Mouse (Mus musculus): ENCODE results near the gene Oas1e. TPM values are rescaled to one million over a fixed set of nuclear protein-coding genes. Genes with fewer than 3 reads are reported as not detected.
A peak's percentile ranks its signal among the peaks of the same experiment; 100 is the strongest.
"Not testable (repeated sequence)": the region's sequence is repeated elsewhere in the genome, so short reads cannot be mapped to it uniquely, and the experiment has no call there.

Gene Oas1e
- total RNA-seq (2014; rRNA removed): not detected in 2 replicates
- 0.13 and 0.21 TPM in 2 replicates for polyA plus RNA-seq (2015; fragmentation: Nextera tagmentation; extraction: Ambion mirVana)

DNA sequence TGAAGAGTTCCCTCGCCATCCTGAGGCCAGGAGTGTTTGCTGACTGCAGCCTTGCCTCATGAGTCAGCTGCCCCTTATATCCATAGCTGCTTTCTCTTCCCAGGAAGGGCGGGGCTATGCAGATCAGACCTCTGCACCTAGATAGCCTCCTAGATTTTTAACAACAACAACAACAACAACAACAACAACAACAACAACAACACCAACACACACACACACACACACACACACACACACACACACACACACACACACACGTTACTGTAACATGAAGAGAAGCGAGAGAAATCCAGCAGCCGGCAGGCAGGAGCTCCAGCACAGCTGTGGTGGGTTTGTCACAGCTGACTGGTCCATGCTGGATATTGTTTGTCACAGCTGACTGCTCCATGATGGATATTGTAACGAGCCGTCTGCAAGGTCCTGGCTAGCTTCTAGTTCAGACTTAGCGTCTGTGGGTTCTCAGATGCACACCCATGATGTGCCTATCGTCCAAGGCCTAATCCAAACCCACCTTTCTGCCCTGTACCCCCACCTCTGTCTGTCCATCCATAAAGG is at the start of gene Oas1e:
Oas1e (minus strand) TSS at position 51 of the 555 bp plus-strand sequence.
- ATAC-seq; H3K36me3 ChIP-seq (ENCODE audit: insufficient read depth); H3K4me2 ChIP-seq (ENCODE audit: low read depth); H3K27me3 ChIP-seq (ENCODE audit: insufficient read depth, low read length); H3K4me1 ChIP-seq (ENCODE audit: insufficient read depth); H3K27ac ChIP-seq (ENCODE audit: low read depth, low read length); H3K9me3 ChIP-seq (ENCODE audit: low read length); DNase-seq; H3K9ac ChIP-seq; H3K4me3 ChIP-seq (ENCODE audit: low read depth, low read length): not testable (repeated sequence)
- 58% methylated on average over 9 of the region's 9 CpGs for WGBS

DNA sequence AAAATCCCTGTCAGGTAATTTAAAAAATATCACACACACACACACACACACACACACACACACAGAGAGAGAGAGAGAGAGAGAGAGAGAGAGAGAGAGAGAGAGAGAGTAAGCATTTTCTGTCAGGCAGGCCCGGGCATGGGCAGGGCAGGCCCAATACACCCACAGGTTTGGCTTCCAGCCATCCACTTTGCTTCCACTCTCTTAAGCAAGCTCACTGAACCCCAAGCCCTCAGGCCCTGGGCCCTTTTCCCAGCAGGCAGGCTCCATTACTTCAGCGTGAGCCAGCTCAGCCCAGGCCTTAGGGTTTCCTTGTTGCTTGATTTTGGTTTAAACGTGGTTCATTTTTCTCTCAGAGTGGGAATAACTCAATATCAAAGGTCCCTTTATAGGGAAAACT is 49.4 kb upstream of the Oas1e start:
- TF ChIP-seq CTCF (IDR thresholded peaks at IDR 0.05; ENCODE audit: low read depth): no peak
- no peaks in the 10 kb centered on the region for H3K27me3 ChIP-seq (ENCODE audit: insufficient read depth, low read length)
- H3K27ac ChIP-seq (ENCODE audit: low read depth, low read length): no peak overlapping the region
- no peaks in the 10 kb centered on the region for H3K9me3 ChIP-seq (ENCODE audit: low read length)
- 41% methylated on average over 3 of the region's 3 CpGs for WGBS
- no peak overlapping the region for H3K4me3 ChIP-seq (ENCODE audit: low read depth, low read length)
- DNase-seq (peak; percentile 42), ATAC-seq (no peak)
- no peaks in the 10 kb centered on the region for H3K4me1 ChIP-seq (ENCODE audit: insufficient read depth)
- no peak overlapping the region for H3K4me2 ChIP-seq (ENCODE audit: low read depth)
- H3K9ac ChIP-seq: no peak overlapping the region
- no peaks in the 10 kb centered on the region for H3K36me3 ChIP-seq (ENCODE audit: insufficient read depth)

DNA sequence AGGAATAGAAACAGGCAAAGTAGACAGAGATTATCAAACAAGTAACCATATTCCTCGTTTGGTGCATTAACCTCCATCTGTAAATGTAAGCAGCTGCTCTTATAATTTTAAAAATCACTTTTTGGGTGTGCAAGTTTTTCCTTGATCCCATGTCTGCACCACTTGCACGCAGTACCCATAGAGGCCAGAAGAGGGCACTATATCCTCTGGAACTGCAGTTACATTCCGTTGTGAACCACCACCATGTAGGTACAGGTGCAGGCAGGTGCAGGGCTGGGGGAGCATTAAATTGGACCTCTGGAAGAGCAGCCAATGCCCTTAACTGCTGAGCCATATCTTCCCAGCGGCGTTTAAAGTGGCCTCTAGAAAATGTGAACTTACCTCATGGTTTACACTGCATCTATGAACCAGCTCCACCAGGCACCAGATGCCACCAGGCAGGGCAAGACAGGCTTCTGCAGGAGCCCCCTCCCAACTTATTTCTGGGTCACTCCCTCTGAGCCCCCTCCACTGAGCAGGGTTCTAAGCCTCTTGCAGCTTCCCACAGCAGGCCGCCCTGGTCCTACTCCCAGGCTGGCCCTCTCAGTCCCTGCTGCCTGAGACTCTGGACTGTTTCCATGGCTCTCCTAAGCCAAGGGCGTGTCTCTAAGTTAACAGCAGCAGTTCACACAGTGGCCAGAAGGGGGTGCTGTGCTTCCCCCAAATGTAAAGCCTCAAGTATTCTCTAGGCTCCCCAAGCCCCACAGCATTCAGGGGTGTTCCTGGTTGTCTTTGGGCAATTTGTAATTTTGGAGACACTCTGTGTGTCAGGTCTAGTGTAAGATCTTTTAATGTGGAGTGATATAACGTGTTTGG is 41.6 kb upstream of the Oas1e start:
- Histone ChIP-seq H3K4me2 (ENCODE audit: low read depth) (no peak overlapping the region), H3K4me1 (ENCODE audit: insufficient read depth) (no peaks in the 10 kb centered on the region), H3K27ac (ENCODE audit: low read depth, low read length) (no peak overlapping the region), H3K27me3 (ENCODE audit: insufficient read depth, low read length) (no peaks in the 10 kb centered on the region), H3K36me3 (ENCODE audit: insufficient read depth) (no peaks in the 10 kb centered on the region), H3K4me3 (ENCODE audit: low read depth, low read length) (no peak overlapping the region), H3K9me3 (ENCODE audit: low read length) (no peaks in the 10 kb centered on the region), H3K9ac (no peak overlapping the region)
- peak; percentile 57 for DNase-seq
- 7% methylated on average over 8 of the region's 8 CpGs for WGBS
- no peak for ATAC-seq
- peak; percentile 77 for TF ChIP-seq CTCF (IDR thresholded peaks at IDR 0.05; ENCODE audit: low read depth)

DNA sequence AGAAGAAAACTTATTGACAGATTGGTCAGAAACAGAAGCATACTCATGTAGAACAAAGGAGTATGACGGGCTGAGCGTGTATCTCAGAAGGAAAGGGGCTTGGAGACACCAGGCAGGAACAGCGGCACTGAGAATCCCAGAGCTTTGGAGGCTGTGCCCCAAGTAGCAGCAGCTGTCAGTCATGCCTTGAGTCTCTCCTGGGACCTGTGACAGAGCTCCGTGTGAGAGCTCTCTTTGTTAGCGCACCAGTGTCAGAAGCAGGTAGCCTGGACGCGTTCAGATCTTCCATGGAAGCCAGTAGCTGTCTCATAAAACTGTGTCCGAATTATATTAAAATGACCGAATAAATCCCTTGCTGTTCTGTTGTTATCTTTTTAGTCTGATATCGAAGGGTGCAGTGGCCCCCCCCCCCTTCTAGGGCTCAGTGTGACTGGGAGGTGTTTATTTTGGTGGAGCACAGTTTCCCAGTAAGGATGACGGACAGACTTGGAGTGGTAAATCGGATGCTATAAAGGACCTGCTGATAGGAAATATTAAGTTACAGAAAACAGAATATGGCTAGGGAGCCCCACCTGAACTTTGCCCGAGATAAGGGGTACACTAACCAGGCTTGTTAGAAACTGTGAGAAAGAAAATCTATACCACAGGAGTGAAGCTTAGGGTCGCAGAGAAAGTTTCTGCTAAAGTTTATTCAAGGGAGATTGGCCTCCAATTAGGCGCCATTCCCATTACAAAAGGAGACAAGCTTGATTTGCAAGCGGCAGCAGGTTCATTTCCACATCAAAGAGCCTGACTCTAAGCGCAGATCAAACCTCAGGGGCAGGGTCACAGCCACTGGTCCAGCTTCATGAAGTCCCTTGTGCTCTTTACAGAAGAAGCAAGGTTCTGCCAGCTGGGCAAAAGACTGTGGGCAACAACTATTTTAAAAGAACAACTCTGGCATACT is 38.3 kb upstream of the Oas1e start:
- TF ChIP-seq CTCF (IDR thresholded peaks at IDR 0.05; ENCODE audit: low read depth): no peak
- 8% methylated on average over 17 of the region's 17 CpGs for WGBS
- H3K9ac ChIP-seq: no peak overlapping the region

DNA sequence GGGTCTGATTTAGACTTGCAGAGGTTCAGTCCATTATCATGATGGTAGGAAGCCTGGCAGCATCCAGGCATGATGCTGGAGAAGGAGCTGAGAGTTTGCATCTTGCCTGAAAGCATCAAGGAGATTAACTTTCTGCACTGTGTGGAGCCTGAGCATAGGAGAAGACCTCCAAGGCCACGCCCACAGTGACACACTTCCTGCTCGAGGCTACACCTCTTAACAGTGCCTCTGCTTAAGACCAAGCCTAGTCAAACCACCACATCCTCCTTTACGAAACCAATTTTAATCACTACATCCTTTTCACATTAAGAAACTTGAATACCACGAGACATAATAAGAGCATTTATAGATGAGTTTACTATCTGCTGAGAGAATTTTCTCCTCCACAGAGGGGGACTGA is 35.7 kb upstream of the Oas1e start:
- no peaks in the 10 kb centered on the region for H3K36me3 ChIP-seq (ENCODE audit: insufficient read depth)
- WGBS: 85% methylated on average over 4 of the region's 4 CpGs
- H3K4me2 ChIP-seq (ENCODE audit: low read depth): no peak overlapping the region
- H3K4me3 ChIP-seq (ENCODE audit: low read depth, low read length): no peak overlapping the region
- H3K4me1 ChIP-seq (ENCODE audit: insufficient read depth): no peaks in the 10 kb centered on the region
- no peaks in the 10 kb centered on the region for H3K9me3 ChIP-seq (ENCODE audit: low read length)
- no peak for TF ChIP-seq CTCF (IDR thresholded peaks at IDR 0.05; ENCODE audit: low read depth)
- no peak for DNase-seq
- no peak for ATAC-seq
- H3K9ac ChIP-seq: no peak overlapping the region
- H3K27me3 ChIP-seq (ENCODE audit: insufficient read depth, low read length): no peaks in the 10 kb centered on the region
- H3K27ac ChIP-seq (ENCODE audit: low read depth, low read length): no peak overlapping the region

More for the DNA sequence above, 38.3 kb upstream of the Oas1e start:
- ATAC-seq (no peak), DNase-seq (peak; percentile 10)
- Histone ChIP-seq H3K4me1 (ENCODE audit: insufficient read depth) (no peaks in the 10 kb centered on the region), H3K36me3 (ENCODE audit: insufficient read depth) (no peaks in the 10 kb centered on the region), H3K27me3 (ENCODE audit: insufficient read depth, low read length) (no peaks in the 10 kb centered on the region), H3K4me3 (ENCODE audit: low read depth, low read length) (no peak overlapping the region), H3K4me2 (ENCODE audit: low read depth) (no peak overlapping the region), H3K9me3 (ENCODE audit: low read length) (no peaks in the 10 kb centered on the region), H3K27ac (ENCODE audit: low read depth, low read length) (no peak overlapping the region)

DNA sequence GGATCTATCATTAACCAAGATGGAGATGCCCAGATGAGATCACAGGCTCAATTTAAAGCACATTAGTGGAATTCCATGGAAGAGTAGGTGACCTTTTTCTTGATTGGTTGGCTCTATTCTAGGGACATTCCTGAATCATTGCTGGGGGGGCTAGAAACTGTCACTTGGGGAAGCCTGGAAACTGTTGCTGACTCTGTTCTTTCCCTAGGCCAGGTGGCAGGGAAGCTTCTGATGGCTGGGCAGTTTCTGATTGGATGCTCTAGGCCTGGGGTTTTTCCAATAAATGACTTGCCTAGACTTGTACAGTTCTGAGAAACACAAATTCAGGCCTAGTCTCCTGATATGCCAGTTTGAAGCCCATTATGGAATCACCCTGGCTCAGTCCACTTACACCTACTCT is 23.7 kb upstream of the Oas1e start:
- Histone ChIP-seq H3K36me3 (ENCODE audit: insufficient read depth) (no peaks in the 10 kb centered on the region), H3K4me3 (ENCODE audit: low read depth, low read length) (no peak overlapping the region), H3K9me3 (ENCODE audit: low read length) (no peaks in the 10 kb centered on the region), H3K27me3 (ENCODE audit: insufficient read depth, low read length) (no peaks in the 10 kb centered on the region), H3K27ac (ENCODE audit: low read depth, low read length) (no peak overlapping the region), H3K4me2 (ENCODE audit: low read depth) (no peak overlapping the region), H3K9ac (no peak overlapping the region), H3K4me1 (ENCODE audit: insufficient read depth) (no peaks in the 10 kb centered on the region)
- ATAC-seq: no peak
- no peak for DNase-seq
- no peak for TF ChIP-seq CTCF (IDR thresholded peaks at IDR 0.05; ENCODE audit: low read depth)
